Mouse (Mus musculus): ENCODE results near the gene Zfp536. TPM values are rescaled to one million over a fixed set of nuclear protein-coding genes. Genes with fewer than 3 reads are reported as not detected.

Zfp536 gene
- total and polyA plus RNA-seq, 2 experiments from 2014 or later, result 3.3 to 16.4 TPM

- WGBS, result 80% methylated on average over 3 of the region's 3 CpGs
- no peaks in the 10 kb centered on the region for H3K4me1 ChIP-seq (ENCODE audit: control insufficient read depth, insufficient read depth)
- no peak for DNase-seq (ENCODE audit: low spot score)
- no peak overlapping the region for H3K4me2 ChIP-seq (ENCODE audit: low read depth, low read length)
- no peaks in the 10 kb centered on the region for H3K36me3 ChIP-seq (replicated peaks; ENCODE audit: control insufficient read depth, insufficient read depth, low read length)
- no peaks in the 10 kb centered on the region for H3K27me3 ChIP-seq (ENCODE audit: control insufficient read depth, insufficient read depth, low read length)
- no peak for TF ChIP-seq CTCF (IDR thresholded peaks at IDR 0.05; ENCODE audit: low read depth)
- no peak for TF ChIP-seq EP300 (IDR thresholded peaks at IDR 0.05; ENCODE audit: low read depth)
- ATAC-seq (ENCODE audit: insufficient read depth, low read depth), result no peak
- no peak overlapping the region for H3K27ac ChIP-seq (ENCODE audit: low read depth)
- no peak overlapping the region for H3K4me3 ChIP-seq (ENCODE audit: low read depth, low read length)
- no peaks in the 10 kb centered on the region for H3K9me3 ChIP-seq (replicated peaks; ENCODE audit: control insufficient read depth, low read length)
- no peak overlapping the region for H3K9ac ChIP-seq (replicated peaks; ENCODE audit: low read depth, low read length)
Measured at GRCm38 (mm10) chr7:37581262-37581661, 192.2 kb downstream of the Zfp536 start.

- ATAC-seq (ENCODE audit: insufficient read depth, low read depth), result no peak
Measured at GRCm38 (mm10) chr7:37580554-37580953, 192.9 kb downstream of the Zfp536 start.

GRCm38 (mm10) chr7:37572021-37572420, 201.4 kb downstream of the Zfp536 start:
- Histone ChIP-seq H3K9me3 (replicated peaks; ENCODE audit: control insufficient read depth, low read length) (no peaks in the 10 kb centered on the region), H3K27me3 (ENCODE audit: control insufficient read depth, insufficient read depth, low read length) (no peaks in the 10 kb centered on the region), H3K9ac (replicated peaks; ENCODE audit: low read depth, low read length) (no peak overlapping the region), H3K4me1 (ENCODE audit: control insufficient read depth, insufficient read depth) (0 out of 2 replicates have a peak, but pooled peaks cover 4% of the 10 kb centered on the region), H3K4me3 (ENCODE audit: low read depth, low read length) (no peak overlapping the region), H3K36me3 (replicated peaks; ENCODE audit: control insufficient read depth, insufficient read depth, low read length) (no peaks in the 10 kb centered on the region), H3K4me2 (ENCODE audit: low read depth, low read length) (no peak overlapping the region), H3K27ac (ENCODE audit: low read depth) (no peak overlapping the region)
- DNase-seq (ENCODE audit: low spot score), result no peak
- 72% methylated on average over 7 of the region's 7 CpGs for WGBS
- ATAC-seq (ENCODE audit: insufficient read depth, low read depth), result no peak
- TF ChIP-seq EP300 (IDR thresholded peaks at IDR 0.05; ENCODE audit: low read depth) (no peak), CTCF (IDR thresholded peaks at IDR 0.05; ENCODE audit: low read depth) (no peak)

More at GRCm38 (mm10) chr7:37580554-37580953, 192.9 kb downstream of the Zfp536 start:
- WGBS, result 56% methylated on average over 5 of the region's 5 CpGs
- H3K9me3 ChIP-seq (replicated peaks; ENCODE audit: control insufficient read depth, low read length), result no peaks in the 10 kb centered on the region
- no peak for DNase-seq (ENCODE audit: low spot score)
- H3K36me3 ChIP-seq (replicated peaks; ENCODE audit: control insufficient read depth, insufficient read depth, low read length), result no peaks in the 10 kb centered on the region
- H3K9ac ChIP-seq (replicated peaks; ENCODE audit: low read depth, low read length), result no peak overlapping the region
- H3K4me2 ChIP-seq (ENCODE audit: low read depth, low read length), result no peak overlapping the region
- H3K27ac ChIP-seq (ENCODE audit: low read depth), result no peak overlapping the region
- no peaks in the 10 kb centered on the region for H3K27me3 ChIP-seq (ENCODE audit: control insufficient read depth, insufficient read depth, low read length)
- no peaks in the 10 kb centered on the region for H3K4me1 ChIP-seq (ENCODE audit: control insufficient read depth, insufficient read depth)
- no peak overlapping the region for H3K4me3 ChIP-seq (ENCODE audit: low read depth, low read length)
- TF ChIP-seq CTCF (IDR thresholded peaks at IDR 0.05; ENCODE audit: low read depth) (no peak), EP300 (IDR thresholded peaks at IDR 0.05; ENCODE audit: low read depth) (no peak)

GRCm38 (mm10) chr7:37568811-37569500, 204.5 kb downstream of the Zfp536 start:
- Histone ChIP-seq H3K36me3 (replicated peaks; ENCODE audit: control insufficient read depth, insufficient read depth, low read length) (no peaks in the 10 kb centered on the region), H3K9me3 (replicated peaks; ENCODE audit: control insufficient read depth, low read length) (no peaks in the 10 kb centered on the region), H3K4me1 (ENCODE audit: control insufficient read depth, insufficient read depth) (peaks cover 4% of the 10 kb centered on the region; the same call in 1 of the 2 replicates), H3K4me3 (ENCODE audit: low read depth, low read length) (no peak overlapping the region), H3K27ac (ENCODE audit: low read depth) (no peak overlapping the region), H3K4me2 (ENCODE audit: low read depth, low read length) (no peak overlapping the region), H3K9ac (replicated peaks; ENCODE audit: low read depth, low read length) (no peak overlapping the region), H3K27me3 (ENCODE audit: control insufficient read depth, insufficient read depth, low read length) (no peaks in the 10 kb centered on the region)
- ATAC-seq (ENCODE audit: insufficient read depth, low read depth) (no peak), DNase-seq (ENCODE audit: low spot score) (no peak)
- TF ChIP-seq CTCF (IDR thresholded peaks at IDR 0.05; ENCODE audit: low read depth) (no peak), EP300 (IDR thresholded peaks at IDR 0.05; ENCODE audit: low read depth) (no peak)
- 67% methylated on average over 31 of the region's 31 CpGs for WGBS

GRCm38 (mm10) chr7:37568041-37568440, 205.4 kb downstream of the Zfp536 start:
- H3K9me3 ChIP-seq (replicated peaks; ENCODE audit: control insufficient read depth, low read length), result no peaks in the 10 kb centered on the region
- H3K27ac ChIP-seq (ENCODE audit: low read depth), result no peak overlapping the region
- no peaks in the 10 kb centered on the region for H3K27me3 ChIP-seq (ENCODE audit: control insufficient read depth, insufficient read depth, low read length)
- TF ChIP-seq CTCF (IDR thresholded peaks at IDR 0.05; ENCODE audit: low read depth), result no peak
- no peak for TF ChIP-seq EP300 (IDR thresholded peaks at IDR 0.05; ENCODE audit: low read depth)
- H3K4me2 ChIP-seq (ENCODE audit: low read depth, low read length), result no peak overlapping the region
- ATAC-seq (ENCODE audit: insufficient read depth, low read depth) (no peak), DNase-seq (ENCODE audit: low spot score) (no peak)
- H3K4me1 ChIP-seq (ENCODE audit: control insufficient read depth, insufficient read depth), result peaks cover 4% of the 10 kb centered on the region; the same call in 1 of the 2 replicates
- H3K9ac ChIP-seq (replicated peaks; ENCODE audit: low read depth, low read length), result no peak overlapping the region
- WGBS, result 58% methylated on average over 14 of the region's 14 CpGs
- no peaks in the 10 kb centered on the region for H3K36me3 ChIP-seq (replicated peaks; ENCODE audit: control insufficient read depth, insufficient read depth, low read length)
- no peak overlapping the region for H3K4me3 ChIP-seq (ENCODE audit: low read depth, low read length)

Measured in heart, postnatal 0 days (tissue).